Mouse (Mus musculus) MEL (cell line): ENCODE data around the gene Crygd.

Experiments used
- CTCF ChIP-seq, 3 experiments: IDR thresholded peaks in 2 of 3; conservative IDR thresholded peaks in 1 of 3; 2 replicates each; pipeline ENCODE4 v1.5.1; 2011 to 2012; ENCODE audit warnings: low read length in 3 of 3, low read depth in 2 of 3, mild to moderate bottlenecking in 2 of 3, improper control_type of control experiment in 1 of 3, inconsistent platforms in 1 of 3, mixed read lengths in 1 of 3, moderate library complexity in 1 of 3; ENCODE audit not compliant: control insufficient read depth in 1 of 3, insufficient read depth in 1 of 3, poor library complexity in 1 of 3, severe bottlenecking in 1 of 3
- GATA1 ChIP-seq: IDR thresholded peaks from 2 replicates; pipeline ENCODE4 v1.6.1; 2011; ENCODE audit warnings: low read depth, low read length, improper control_type of control experiment
- HCFC1 ChIP-seq: IDR thresholded peaks from 2 replicates; pipeline ENCODE4 v1.6.1; 2012; ENCODE audit warnings: low read depth, mild to moderate bottlenecking, inconsistent platforms, low read length, improper control_type of control experiment, moderate library complexity
- MAX ChIP-seq: IDR thresholded peaks from 2 replicates; pipeline ENCODE4 v1.6.1; 2011; ENCODE audit warnings: low read length, improper control_type of control experiment
- MEF2A ChIP-seq: IDR thresholded peaks from 2 replicates; pipeline ENCODE4 v1.6.1; 2014; ENCODE audit warnings: low read depth, mild to moderate bottlenecking, inconsistent platforms, low read length, improper control_type of control experiment; ENCODE audit not compliant: poor library complexity, insufficient replicate concordance, severe bottlenecking; ENCODE audit errors: extremely low read depth
- NRF1 ChIP-seq: IDR thresholded peaks from 2 replicates; pipeline ENCODE4 v1.6.1; 2014; ENCODE audit warnings: low read depth, mild to moderate bottlenecking, inconsistent platforms, low read length, improper control_type of control experiment, moderate library complexity; ENCODE audit not compliant: poor library complexity, insufficient read depth, severe bottlenecking
- POLR2A ChIP-seq, 2 experiments: IDR thresholded peaks; 2 replicates each; pipeline ENCODE4 v1.6.1; 2011 to 2012; ENCODE audit warnings: low read length in 2 of 2, mild to moderate bottlenecking in 2 of 2, control low read depth in 1 of 2, improper control_type of control experiment in 1 of 2, low read depth in 1 of 2, moderate library complexity in 1 of 2; ENCODE audit not compliant: control insufficient read depth in 1 of 2, insufficient read depth in 1 of 2, poor library complexity in 1 of 2
- RAD21 ChIP-seq: IDR thresholded peaks from 2 replicates; pipeline ENCODE4 v1.6.1; 2011; ENCODE audit warnings: mild to moderate bottlenecking, low read depth, low read length, improper control_type of control experiment
- SMC3 ChIP-seq: IDR thresholded peaks from 2 replicates; pipeline ENCODE4 v1.6.1; 2011; ENCODE audit warnings: low read depth, low read length, improper control_type of control experiment
- TAL1 ChIP-seq: IDR thresholded peaks from 2 replicates; pipeline ENCODE4 v1.6.1; 2012; ENCODE audit warnings: mild to moderate bottlenecking, inconsistent platforms, low read length, moderate library complexity, mixed read lengths
- ZC3H11A ChIP-seq: IDR thresholded peaks from 2 replicates; pipeline ENCODE4 v1.6.1; 2012; ENCODE audit warnings: low read depth, mild to moderate bottlenecking, inconsistent platforms, low read length, improper control_type of control experiment

DNA sequence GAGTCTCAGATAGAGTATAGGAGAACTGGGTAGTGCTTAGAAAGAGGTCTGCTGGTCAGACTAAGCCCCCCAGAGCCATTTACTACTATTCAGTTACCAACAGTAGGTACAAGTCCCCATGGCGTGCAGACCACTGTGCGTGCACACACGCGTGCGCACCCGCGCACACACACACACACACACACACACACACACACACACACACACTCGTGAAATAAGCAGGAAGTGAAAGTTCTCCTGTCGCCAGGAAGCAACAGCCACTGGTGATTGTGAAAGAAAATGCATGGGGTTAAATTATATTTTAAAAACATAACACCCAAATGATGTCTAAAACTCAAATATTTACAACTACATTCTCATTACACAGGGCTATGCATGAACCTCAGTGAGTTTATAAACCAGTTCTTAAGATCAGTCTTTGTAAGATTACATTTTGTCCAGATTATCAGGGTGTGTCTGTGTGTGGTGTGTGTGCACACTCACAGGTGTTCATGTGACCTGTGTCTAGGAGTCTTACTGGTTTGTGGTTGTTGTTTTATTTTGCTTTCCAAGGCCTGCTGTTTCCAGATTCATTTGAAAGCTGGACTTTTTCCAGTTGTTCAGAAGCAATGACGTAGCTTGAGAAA is 44.5 kb upstream of the Crygd start:
- TF ChIP-seq MEF2A (no peak), ZC3H11A (no peak), CTCF (IDR thresholded peaks at IDR 0.05 in 2 of 3, conservative IDR thresholded peaks at IDR 0.05 in 1 of 3; ENCODE audit: control insufficient read depth in 1 of 3, insufficient read depth in 1 of 3, low read depth in 2 of 3, low read length in 3 of 3, poor library complexity in 1 of 3, severe bottlenecking in 1 of 3) (no peak), RAD21 (no peak), SMC3 (no peak), MAX (no peak), TAL1 (no peak), POLR2A (IDR thresholded peaks at IDR 0.05; ENCODE audit: control insufficient read depth in 1 of 2, insufficient read depth in 1 of 2, low read depth in 1 of 2, low read length in 2 of 2, poor library complexity in 1 of 2) (no peak), NRF1 (no peak), HCFC1 (no peak), GATA1 (no peak)
